Mouse (Mus musculus): ENCODE measurements around the gene Dnajb3. TPM values are rescaled to one million over a fixed set of nuclear protein-coding genes. Genes with fewer than 3 reads are reported as not detected.
"Not testable (repeated sequence)": the region's sequence is repeated elsewhere in the genome, so short reads cannot be mapped to it uniquely, and the experiment has no call there.

Gene Dnajb3
- polyA plus RNA-seq, 1 experiment from 2014 or later: 12.2 TPM

DNA sequence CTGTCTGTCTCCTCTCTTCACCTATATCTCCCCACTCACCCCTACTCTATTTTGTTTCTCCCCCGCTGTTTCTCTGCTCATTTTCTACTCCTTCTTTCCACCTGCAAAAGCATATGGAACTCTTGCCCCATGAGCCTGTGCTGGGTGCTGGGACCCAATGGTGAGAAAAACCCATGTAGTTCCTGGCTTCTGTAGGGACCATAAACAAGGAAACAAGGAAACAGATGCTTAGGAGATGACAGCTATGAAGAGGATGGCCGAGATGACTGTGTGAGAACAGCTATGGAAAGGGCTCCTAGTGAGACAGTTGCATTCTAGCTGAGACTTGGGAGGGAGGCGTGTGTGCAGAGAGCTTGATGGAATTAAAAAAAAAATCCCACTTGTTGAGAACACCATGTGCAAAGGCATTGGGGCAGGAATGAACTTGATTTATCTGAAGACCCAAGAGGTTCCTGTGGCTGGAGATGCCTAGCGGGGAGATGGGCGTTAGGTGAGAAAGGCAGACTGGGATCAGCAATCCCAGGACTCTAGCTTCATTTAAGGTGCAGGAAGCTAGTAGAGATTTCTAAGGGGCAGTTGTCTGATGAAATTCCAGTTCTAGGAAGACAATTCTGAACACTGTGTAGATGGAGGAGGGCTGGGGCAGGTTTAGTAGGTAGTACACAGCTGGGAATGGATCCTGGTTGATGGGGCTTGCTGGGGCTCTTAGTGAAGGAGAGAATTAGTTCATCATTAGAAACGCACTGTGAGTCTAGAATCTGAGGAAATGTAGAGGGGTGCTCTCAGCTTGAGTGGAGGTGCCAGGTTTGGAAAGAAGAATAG is 25.6 kb upstream of the Dnajb3 start:
- Histone ChIP-seq H3K9ac (replicated peaks) (no peak overlapping the region), H3K4me3 (replicated peaks) (no peak overlapping the region), H3K36me3 (no peaks in the 10 kb centered on the region), H3K27me3 (no peaks in the 10 kb centered on the region), H3K4me2 (no peak overlapping the region), H3K9me3 (peaks cover 100% of the 10 kb centered on the region), H3K27ac (no peak overlapping the region), H3K4me1 (replicated peaks) (no peaks in the 10 kb centered on the region)
- ATAC-seq (ENCODE audit: insufficient number of reproducible peaks, insufficient read depth, low FRiP score, low TSS enrichment, low read depth): no peak
- 78% methylated on average over 6 of the region's 6 CpGs for WGBS

DNA sequence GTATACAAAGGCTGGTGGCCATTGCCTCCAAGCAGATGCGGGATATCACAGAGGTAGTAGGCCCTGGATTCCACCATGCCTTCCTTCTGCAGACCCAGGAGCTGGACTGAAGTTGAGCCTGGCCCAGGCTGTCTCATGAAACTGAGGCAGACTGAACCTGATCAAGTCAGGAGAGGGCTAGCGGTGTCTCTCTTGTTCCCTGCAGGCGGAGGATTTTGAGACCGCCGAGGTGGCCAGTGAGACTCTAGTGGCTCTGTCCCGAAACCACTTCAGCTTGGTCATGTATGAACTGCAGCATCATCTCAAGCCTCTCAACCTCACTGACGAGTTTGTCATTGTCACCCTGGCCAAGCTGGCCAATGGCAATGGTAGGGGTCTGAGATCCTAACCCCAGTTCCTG is 24.8 kb upstream of the Dnajb3 start:
- Histone ChIP-seq H3K36me3 (no peaks in the 10 kb centered on the region), H3K27me3 (no peaks in the 10 kb centered on the region), H3K9ac (replicated peaks) (no peak overlapping the region), H3K4me3 (replicated peaks) (no peak overlapping the region), H3K9me3 (peaks cover 100% of the 10 kb centered on the region), H3K4me1 (replicated peaks) (no peaks in the 10 kb centered on the region), H3K27ac (no peak overlapping the region), H3K4me2 (no peak overlapping the region)
- 72% methylated on average over 7 of the region's 7 CpGs for WGBS
- no peak for ATAC-seq (ENCODE audit: insufficient number of reproducible peaks, insufficient read depth, low FRiP score, low TSS enrichment, low read depth)

DNA sequence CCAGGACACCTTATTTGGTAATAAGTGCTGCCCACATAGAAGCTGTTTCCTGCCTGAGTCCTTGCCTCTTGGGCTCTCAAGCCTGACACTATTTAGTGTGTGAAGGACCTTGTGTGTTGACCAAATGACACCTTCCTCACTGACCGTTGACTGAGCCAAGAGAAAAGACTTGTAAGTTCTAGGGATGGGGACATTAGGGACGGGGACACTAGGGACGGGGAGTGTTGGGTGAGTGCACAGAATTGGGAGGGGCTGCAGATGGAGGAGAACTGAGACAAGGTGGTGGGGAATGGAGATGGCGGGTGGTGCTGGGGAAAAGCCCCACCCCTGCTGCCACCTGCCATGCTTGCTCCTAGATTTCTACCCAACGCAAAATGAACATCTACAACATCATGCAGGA is 24.4 kb upstream of the Dnajb3 start:
- no peak overlapping the region for H3K4me3 ChIP-seq (replicated peaks)
- H3K4me1 ChIP-seq (replicated peaks): no peaks in the 10 kb centered on the region
- H3K4me2 ChIP-seq: no peak overlapping the region
- H3K9me3 ChIP-seq: peaks cover 98% of the 10 kb centered on the region
- H3K27me3 ChIP-seq: no peaks in the 10 kb centered on the region
- 85% methylated on average over 5 of the region's 5 CpGs for WGBS
- no peak for ATAC-seq (ENCODE audit: insufficient number of reproducible peaks, insufficient read depth, low FRiP score, low TSS enrichment, low read depth)
- H3K9ac ChIP-seq (replicated peaks): no peak overlapping the region
- H3K36me3 ChIP-seq: no peaks in the 10 kb centered on the region
- H3K27ac ChIP-seq: no peak overlapping the region

DNA sequence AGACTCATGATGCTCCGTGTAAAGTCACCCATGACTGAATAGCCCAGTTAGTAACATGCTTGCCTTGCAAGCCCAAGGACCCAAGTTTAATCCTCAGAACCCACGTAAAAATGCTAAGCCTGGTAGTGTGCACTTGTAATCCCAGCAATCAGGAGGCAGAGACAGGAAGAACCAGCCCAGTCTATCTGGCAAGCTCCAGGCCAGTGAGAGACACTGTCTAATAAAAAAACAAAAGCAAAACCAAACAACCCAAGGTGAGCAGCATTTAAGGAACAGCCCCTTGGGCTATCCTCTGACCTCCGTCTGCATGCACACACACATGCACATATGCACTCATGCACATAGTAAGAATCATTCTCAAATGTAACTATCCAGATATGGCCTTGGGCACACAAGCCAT is 24.0 kb upstream of the Dnajb3 start:
- 83% methylated on average over 3 of the region's 3 CpGs for WGBS
- H3K27me3 ChIP-seq: no peaks in the 10 kb centered on the region
- no peaks in the 10 kb centered on the region for H3K4me1 ChIP-seq (replicated peaks)
- H3K9ac ChIP-seq (replicated peaks): no peak overlapping the region
- H3K4me2 ChIP-seq: no peak overlapping the region
- H3K36me3 ChIP-seq: no peaks in the 10 kb centered on the region
- ATAC-seq (ENCODE audit: insufficient number of reproducible peaks, insufficient read depth, low FRiP score, low TSS enrichment, low read depth): no peak
- H3K27ac ChIP-seq: no peak overlapping the region
- H3K4me3 ChIP-seq (replicated peaks): no peak overlapping the region
- peaks cover 94% of the 10 kb centered on the region for H3K9me3 ChIP-seq

DNA sequence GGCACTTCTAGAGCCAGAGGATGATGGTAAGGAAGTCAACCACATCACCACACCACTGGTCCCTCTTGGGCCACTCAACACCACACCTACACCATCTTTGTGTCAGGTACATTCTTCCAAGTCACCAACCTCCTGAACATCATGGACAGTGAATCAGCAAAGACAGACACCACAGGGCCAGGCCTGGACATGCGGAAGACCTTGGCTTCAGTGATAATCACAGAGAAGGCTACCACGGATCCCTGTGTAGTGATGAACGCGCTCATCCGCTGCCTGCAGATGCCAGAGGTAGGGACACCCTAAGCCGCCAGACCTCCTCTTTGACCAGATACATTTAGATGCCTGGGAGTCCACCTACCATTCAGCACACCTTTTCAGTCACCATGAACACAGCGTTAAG is 22.5 kb upstream of the Dnajb3 start:
- H3K4me3 ChIP-seq (replicated peaks): no peak overlapping the region
- H3K9me3 ChIP-seq: peaks cover 79% of the 10 kb centered on the region
- H3K36me3 ChIP-seq: no peaks in the 10 kb centered on the region
- H3K4me1 ChIP-seq (replicated peaks): no peaks in the 10 kb centered on the region
- H3K9ac ChIP-seq (replicated peaks): no peak overlapping the region
- 69% methylated on average over 7 of the region's 7 CpGs for WGBS
- H3K27me3 ChIP-seq: no peaks in the 10 kb centered on the region
- no peak overlapping the region for H3K4me2 ChIP-seq
- H3K27ac ChIP-seq: no peak overlapping the region
- no peak for ATAC-seq (ENCODE audit: insufficient number of reproducible peaks, insufficient read depth, low FRiP score, low TSS enrichment, low read depth)

DNA sequence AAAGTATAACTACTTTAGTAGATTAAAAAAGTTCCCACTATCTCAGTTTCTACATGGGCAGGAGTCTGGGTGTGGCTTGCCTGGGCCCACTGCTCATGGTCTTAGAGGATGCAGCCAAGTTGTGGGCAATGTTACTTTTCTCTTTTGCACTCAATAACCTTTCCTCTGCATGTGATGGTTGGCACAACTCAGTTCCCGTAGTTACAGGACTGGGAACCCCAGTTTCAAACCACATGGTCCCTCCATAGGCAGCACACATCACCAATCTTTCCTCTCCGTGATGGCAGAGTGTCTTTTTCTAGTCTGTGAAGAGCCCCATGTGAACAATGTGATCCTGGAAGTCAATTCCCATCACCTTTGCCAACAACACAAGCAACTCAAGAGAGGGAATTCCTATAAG is 21.9 kb upstream of the Dnajb3 start:
- H3K27ac ChIP-seq: no peak overlapping the region
- H3K9ac ChIP-seq (replicated peaks): no peak overlapping the region
- no peaks in the 10 kb centered on the region for H3K27me3 ChIP-seq
- H3K4me1 ChIP-seq (replicated peaks): no peaks in the 10 kb centered on the region
- H3K4me2 ChIP-seq: no peak overlapping the region
- H3K9me3 ChIP-seq: peaks cover 73% of the 10 kb centered on the region
- WGBS: 61% methylated on average over 2 of the region's 2 CpGs
- H3K36me3 ChIP-seq: no peaks in the 10 kb centered on the region
- ATAC-seq (ENCODE audit: insufficient number of reproducible peaks, insufficient read depth, low FRiP score, low TSS enrichment, low read depth): no peak
- no peak overlapping the region for H3K4me3 ChIP-seq (replicated peaks)

DNA sequence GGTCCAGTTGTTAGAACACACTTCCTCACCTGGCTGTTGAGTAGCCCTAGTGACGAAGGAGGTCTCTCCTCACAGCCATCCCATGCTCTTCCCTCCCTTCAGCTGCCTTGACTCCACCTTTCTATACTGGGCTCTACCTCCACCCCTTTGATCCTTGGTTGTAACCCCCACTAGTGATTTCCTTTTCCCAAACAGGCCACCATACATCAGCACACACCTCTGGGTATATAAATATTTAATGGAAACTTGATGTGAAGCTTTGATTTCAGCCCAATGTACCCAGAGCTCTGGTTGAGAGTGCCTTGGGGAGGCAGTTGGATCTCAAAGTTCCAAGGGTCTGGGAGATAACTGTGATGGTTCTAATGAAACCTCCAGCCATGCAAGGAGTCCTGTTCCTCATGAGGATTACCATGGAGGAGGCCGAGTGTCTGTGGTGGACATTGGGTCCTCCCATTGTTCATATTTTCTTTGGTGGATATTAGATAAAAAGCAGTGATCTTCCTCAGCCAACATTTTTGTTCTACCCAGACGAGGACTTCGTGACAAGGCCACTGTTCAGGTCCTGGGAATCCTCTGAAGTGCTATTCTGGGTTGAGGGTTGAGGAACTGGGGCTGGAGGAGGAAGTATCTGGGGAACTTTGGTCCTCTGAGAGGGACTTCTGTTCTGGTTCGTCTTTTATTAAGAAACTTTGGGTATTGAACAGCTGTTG is 21.2 kb upstream of the Dnajb3 start, which contains the start of gene Mroh2a:
TSS of gene Mroh2a (plus strand) at position 317 of the 710 bp plus-strand sequence.
- H3K4me3 ChIP-seq (replicated peaks): no peak within 1 kb of the TSS
- ATAC-seq (ENCODE audit: insufficient number of reproducible peaks, insufficient read depth, low FRiP score, low TSS enrichment, low read depth): no peak
- peaks cover 66% of the 10 kb centered on the region for H3K9me3 ChIP-seq
- no peaks in the 10 kb centered on the region for H3K36me3 ChIP-seq
- no peak within 1 kb of the TSS for H3K9ac ChIP-seq (replicated peaks)
- no peak within 1 kb of the TSS for H3K4me2 ChIP-seq
- no peaks in the 10 kb centered on the region for H3K27me3 ChIP-seq
- 58% methylated on average over 5 of the region's 5 CpGs for WGBS
- no peak within 1 kb of the TSS for H3K27ac ChIP-seq
- no peaks in the 10 kb centered on the region for H3K4me1 ChIP-seq (replicated peaks)

DNA sequence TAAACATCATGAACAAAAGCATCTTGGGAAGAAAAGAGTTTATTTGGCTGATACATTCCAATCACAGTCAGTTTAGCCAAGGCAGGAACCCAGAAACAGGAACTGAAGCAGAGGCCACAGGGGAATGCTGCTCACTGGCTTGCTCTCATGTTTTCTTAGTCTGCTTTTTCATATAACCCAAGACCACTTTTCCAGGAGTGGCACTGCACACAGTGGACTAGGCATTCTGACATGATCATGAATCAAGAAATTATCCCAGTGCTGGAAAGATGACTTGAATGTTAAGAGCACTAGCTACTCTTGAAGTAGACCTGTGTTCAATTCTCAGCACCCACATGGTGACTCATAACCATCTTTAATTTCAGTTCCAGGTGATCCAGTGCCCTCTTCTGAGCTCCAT is 20.2 kb upstream of the Dnajb3 start:
- Histone ChIP-seq H3K27ac (no peak overlapping the region), H3K4me1 (replicated peaks) (no peaks in the 10 kb centered on the region), H3K9ac (replicated peaks) (no peak overlapping the region), H3K36me3 (no peaks in the 10 kb centered on the region), H3K27me3 (no peaks in the 10 kb centered on the region), H3K4me3 (replicated peaks) (no peak overlapping the region), H3K9me3 (peaks cover 55% of the 10 kb centered on the region), H3K4me2 (no peak overlapping the region)
- ATAC-seq (ENCODE audit: insufficient number of reproducible peaks, insufficient read depth, low FRiP score, low TSS enrichment, low read depth): no peak

DNA sequence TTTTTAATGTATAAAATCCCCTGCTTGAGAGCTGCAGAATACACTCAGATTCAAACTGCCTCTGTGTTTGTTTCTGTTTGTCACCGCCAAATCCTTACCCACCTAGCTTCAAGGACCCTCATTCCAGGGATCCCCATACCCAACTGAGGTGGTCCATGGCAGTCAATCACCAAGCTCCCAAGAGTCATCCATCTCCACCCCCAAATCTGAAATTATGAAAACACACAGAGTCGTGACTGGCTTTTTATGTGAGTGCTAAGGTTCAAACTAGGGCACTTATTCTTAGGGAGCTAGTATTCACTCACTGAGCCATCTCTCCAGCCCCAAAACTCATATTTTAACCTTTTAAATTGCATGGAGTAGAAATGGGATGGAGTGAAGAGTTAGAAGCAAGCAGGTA is 19.7 kb upstream of the Dnajb3 start:
- peaks cover 51% of the 10 kb centered on the region for H3K9me3 ChIP-seq
- H3K4me2 ChIP-seq; H3K27ac ChIP-seq; H3K36me3 ChIP-seq; H3K4me3 ChIP-seq (replicated peaks); ATAC-seq (ENCODE audit: insufficient number of reproducible peaks, insufficient read depth, low FRiP score, low TSS enrichment, low read depth); H3K27me3 ChIP-seq; H3K4me1 ChIP-seq (replicated peaks); H3K9ac ChIP-seq (replicated peaks): not testable (repeated sequence)
- WGBS: 36% methylated on average over 2 of the region's 2 CpGs

DNA sequence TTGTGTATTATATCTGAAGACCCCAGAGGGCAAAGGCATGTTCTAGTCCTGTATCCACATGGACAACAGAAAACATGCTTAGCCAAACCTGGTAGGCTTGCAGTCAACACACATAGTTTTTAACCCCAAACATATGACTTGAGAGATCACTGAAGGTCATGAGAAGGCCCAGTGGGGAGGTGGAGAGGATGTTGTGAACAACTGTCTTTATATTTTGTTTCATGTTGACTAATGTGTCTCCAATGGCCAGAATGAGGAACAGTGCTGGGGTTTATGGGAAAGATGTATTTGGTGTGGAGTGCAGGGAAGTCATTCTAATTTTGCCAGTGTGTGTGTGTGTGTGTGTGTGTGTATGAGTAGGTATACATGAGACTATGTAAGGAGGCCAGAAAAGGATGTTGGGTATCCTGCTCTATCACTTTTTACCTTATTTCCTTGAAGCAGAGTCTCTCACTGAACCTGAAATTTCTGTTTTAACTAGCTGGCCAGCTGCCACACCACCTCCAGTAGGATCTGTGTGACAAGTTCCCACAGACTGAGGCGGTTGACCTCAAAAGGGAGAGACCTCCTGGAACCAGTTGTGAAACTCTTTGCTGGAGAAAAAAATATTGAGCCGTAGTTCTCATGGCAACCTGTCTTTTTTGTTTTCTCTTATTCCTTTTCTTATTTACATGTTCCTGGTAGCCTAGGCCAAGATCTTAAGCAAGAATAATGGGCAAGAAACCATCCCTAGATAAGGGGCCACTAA is 18.6 kb upstream of the Dnajb3 start:
- H3K27ac ChIP-seq: no peak overlapping the region
- ATAC-seq (ENCODE audit: insufficient number of reproducible peaks, insufficient read depth, low FRiP score, low TSS enrichment, low read depth): no peak
- H3K9me3 ChIP-seq: peaks cover 40% of the 10 kb centered on the region
- no peak overlapping the region for H3K4me3 ChIP-seq (replicated peaks)
- no peak overlapping the region for H3K9ac ChIP-seq (replicated peaks)
- no peaks in the 10 kb centered on the region for H3K36me3 ChIP-seq
- no peaks in the 10 kb centered on the region for H3K4me1 ChIP-seq (replicated peaks)
- no peak overlapping the region for H3K4me2 ChIP-seq
- no peaks in the 10 kb centered on the region for H3K27me3 ChIP-seq
- WGBS: 66% methylated on average over 2 of the region's 2 CpGs

DNA sequence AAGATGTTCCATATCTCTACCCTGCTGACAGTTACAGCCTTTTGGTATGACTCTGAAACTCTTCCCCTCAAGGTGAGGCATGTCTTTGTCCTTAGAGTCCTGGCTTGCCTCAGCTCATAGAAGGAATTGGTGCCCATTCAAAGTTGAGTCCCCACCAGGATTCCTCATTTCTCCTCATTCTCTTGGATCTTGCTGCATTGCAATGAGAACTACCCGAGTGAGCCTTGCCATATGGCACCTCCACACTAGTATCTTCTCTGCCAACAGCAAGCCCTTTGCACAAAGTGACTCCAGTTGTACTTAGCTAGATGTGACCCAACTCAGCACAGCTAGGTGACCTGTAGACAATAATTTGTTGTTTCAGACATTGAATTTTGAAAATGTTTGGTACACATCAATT is 18.0 kb upstream of the Dnajb3 start:
- Histone ChIP-seq H3K27ac (no peak overlapping the region), H3K27me3 (no peaks in the 10 kb centered on the region), H3K36me3 (no peaks in the 10 kb centered on the region), H3K4me1 (replicated peaks) (no peaks in the 10 kb centered on the region), H3K9ac (replicated peaks) (no peak overlapping the region), H3K4me3 (replicated peaks) (no peak overlapping the region), H3K4me2 (no peak overlapping the region), H3K9me3 (peaks cover 34% of the 10 kb centered on the region)
- no peak for ATAC-seq (ENCODE audit: insufficient number of reproducible peaks, insufficient read depth, low FRiP score, low TSS enrichment, low read depth)
- 53% methylated on average over 1 of the region's 1 CpGs for WGBS

Data from limb, embryonic 12.5 days (tissue).